Mouse (Mus musculus) embryonic stem cell, embryonic (primary cell): ENCODE data around the gene Dmpk.

Experiments
- CTCF ChIA-PET, 4 experiments: fragments of 300-600 bp in 2 of 4; fragments of 350-600 bp in 2 of 4; sonication (Branson Sonifier 250); formaldehyde crosslinking; loops; one replicate each; lab custom pipeline; 2022; ENCODE audit warnings: inconsistent platforms in 2 of 4; lab: Charles Lee
- POLR2A ChIA-PET, 4 experiments: fragments of 300-600 bp in 2 of 4; fragments of 350-600 bp in 2 of 4; sonication (Branson Sonifier 250); formaldehyde crosslinking; loops; one replicate each; lab custom pipeline; 2022; ENCODE audit warnings: antibody characterized with exemption in 4 of 4, inconsistent platforms in 1 of 4; lab: Charles Lee

Gene Dmpk

DNA sequence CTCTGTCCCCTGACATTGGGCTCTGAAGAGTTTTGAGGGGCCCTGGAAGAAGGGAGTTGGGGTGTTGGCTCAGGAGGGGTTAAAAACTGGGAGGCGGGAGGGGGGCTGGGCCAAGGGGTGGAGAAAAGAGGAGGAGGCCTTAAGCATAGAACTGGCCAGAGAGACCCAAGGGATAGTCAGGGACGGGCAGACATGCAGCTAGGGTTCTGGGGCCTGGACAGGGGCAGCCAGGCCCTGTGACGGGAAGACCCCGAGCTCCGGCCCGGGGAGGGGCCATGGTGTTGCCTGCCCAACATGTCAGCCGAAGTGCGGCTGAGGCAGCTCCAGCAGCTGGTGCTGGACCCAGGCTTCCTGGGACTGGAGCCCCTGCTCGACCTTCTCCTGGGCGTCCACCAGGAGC, at the start of gene Dmpk:
Gene Dmpk (plus strand): TSS at position 149 of the 400 bp plus-strand sequence.
- CTCF ChIA-PET, result interaction anchor here (0.7 to 15.2 kb wide), 9 partner anchors 9 to 316 kb away, joined by 3 to 356 read pairs (median 4); partner anchors contain the start of gene Dmwd (in 1 of the 4)
- POLR2A ChIA-PET, result interaction anchor here in 3 of 4 experiments (0.6 to 18.1 kb wide), 11 partner anchors 7 to 209 kb away, joined by 3 to 172 read pairs (median 4); partner anchors contain the start of genes Six5 (in 2 of the 3), Dmwd (in 1 of the 3) and Fbxo46 (in 1 of the 3)

- CTCF ChIA-PET, result interaction anchor here in 2 of 4 experiments (1.5 to 2.3 kb wide), 2 partner anchors 9 to 10 kb away, joined by 5 to 7 read pairs; partner anchors contain the start of gene Rsph6a (in 2 of the 2)
Measured at GRCm38 (mm10) chr7:19044616-19045015, 39.0 kb upstream of the Dmpk start.

DNA sequence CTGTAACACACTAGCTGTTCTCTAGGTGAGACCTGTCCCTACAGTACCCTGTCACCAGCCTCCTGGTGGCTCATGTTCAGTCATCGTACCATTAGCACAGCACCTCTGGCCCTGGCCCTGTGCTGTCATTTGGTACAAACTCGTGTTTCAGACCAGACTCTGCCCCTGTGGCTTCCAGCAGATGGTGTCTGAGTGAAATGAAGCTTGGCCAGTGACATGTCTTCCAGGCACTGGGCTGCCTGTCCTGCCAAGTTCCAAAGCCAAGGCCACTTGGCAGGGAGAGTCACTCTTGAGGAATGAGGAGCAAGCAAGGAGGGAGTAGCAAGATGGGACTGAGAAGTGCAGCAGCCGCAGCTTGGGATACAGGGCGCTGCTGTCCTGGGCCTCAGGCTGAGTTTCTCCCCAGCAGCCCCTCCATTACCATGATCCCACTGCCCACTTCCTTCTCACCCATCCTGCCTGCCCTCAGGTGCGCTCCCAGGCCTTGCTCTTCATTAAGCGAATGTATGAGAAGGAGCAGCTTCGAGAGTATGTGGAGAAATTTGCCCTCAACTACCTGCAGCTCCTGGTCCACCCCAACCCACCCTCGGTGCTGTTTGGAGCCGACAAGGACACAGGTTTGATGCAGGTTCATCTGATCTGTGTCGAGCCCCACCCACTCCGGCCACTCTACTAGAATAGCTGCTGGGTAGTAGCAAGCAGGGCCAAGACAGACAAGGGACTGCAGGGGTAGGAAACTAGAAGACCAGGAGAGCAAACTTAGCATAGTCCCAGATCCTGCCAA, 37.2 kb upstream of the Dmpk start:
- POLR2A ChIA-PET, result interaction anchor here in 3 of 4 experiments (0.6 to 1.9 kb wide), 8 partner anchors 8 to 47 kb away, joined by 3 to 8 read pairs (median 4); partner anchors contain the start of gene Rsph6a (in 2 of the 3)
- CTCF ChIA-PET, result interaction anchor here (0.6 to 2.3 kb wide), 6 partner anchors 8 to 717 kb away, joined by 3 to 7 read pairs (median 4); partner anchors contain the start of gene Rsph6a (in 2 of the 4)

More at GRCm38 (mm10) chr7:19044616-19045015, 39.0 kb upstream of the Dmpk start:
- POLR2A ChIA-PET, result interaction anchor here in 1 of 4 experiments (1.0 to 1.9 kb wide), 4 partner anchors 9 to 47 kb away, joined by 3 to 8 read pairs (median 4); partner anchors contain the start of gene Rsph6a

GRCm38 (mm10) chr7:19048006-19048527, 35.6 kb upstream of the Dmpk start:
- ChIA-PET CTCF (interaction anchor here in 2 of 4 experiments (0.6 to 1.2 kb wide), 2 partner anchors 18 to 45 kb away, joined by 3 to 4 read pairs; no protein-coding TSS in a partner anchor), POLR2A (interaction anchor here in 2 of 4 experiments (1.3 to 1.5 kb wide), 4 partner anchors 8 to 46 kb away, joined by 3 to 5 read pairs (median 3); no protein-coding TSS in a partner anchor)

GRCm38 (mm10) chr7:19049252-19049651, 34.4 kb upstream of the Dmpk start:
- ChIA-PET CTCF (interaction anchor here in 1 of 4 experiments (1.0 kb wide), 1 partner anchor 69 kb away, joined by 3 read pairs; the partner anchor contains the start of gene Gm4969), POLR2A (interaction anchor here in 3 of 4 experiments (0.6 to 1.4 kb wide), 4 partner anchors 9 to 653 kb away, joined by 3 to 4 read pairs (median 3); no protein-coding TSS in a partner anchor)

DNA sequence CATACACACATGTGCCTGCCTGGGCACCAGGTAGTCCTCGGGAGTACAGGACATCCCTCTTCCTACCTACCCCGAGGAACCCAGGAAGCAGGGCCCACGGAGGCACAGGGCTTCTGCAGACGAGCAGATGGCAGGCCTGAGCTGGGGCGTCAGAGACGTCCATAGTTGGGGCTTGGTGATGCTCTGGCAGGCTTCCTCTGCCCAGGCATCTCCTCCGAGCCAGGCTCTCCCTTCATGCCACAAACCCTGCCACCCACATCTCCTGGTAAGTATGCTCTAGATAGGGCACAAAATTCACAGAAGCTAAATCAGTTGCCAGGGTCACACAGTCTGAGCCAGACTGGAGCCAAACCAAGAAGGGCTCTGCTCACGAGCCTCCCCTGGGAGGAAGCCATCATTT, 33.5 kb upstream of the Dmpk start:
- ChIA-PET POLR2A (interaction anchor here in 1 of 4 experiments (0.9 kb wide), 1 partner anchor 39 kb away, joined by 3 read pairs; no protein-coding TSS in a partner anchor), CTCF (interaction anchor here in 3 of 4 experiments (0.6 to 1.1 kb wide), 3 partner anchors 19 to 103 kb away, joined by 3 read pairs; no protein-coding TSS in a partner anchor)

- ChIA-PET CTCF (interaction anchor here in 1 of 4 experiments (1.1 kb wide), 1 partner anchor 18 kb away, joined by 3 read pairs; no protein-coding TSS in a partner anchor), POLR2A (interaction anchor here in 3 of 4 experiments (0.6 to 3.6 kb wide), 3 partner anchors 14 to 378 kb away, joined by 3 to 12 read pairs (median 6); no protein-coding TSS in a partner anchor)
Measured at GRCm38 (mm10) chr7:19051161-19051560, 32.5 kb upstream of the Dmpk start.

GRCm38 (mm10) chr7:19052345-19053135, 31.1 kb upstream of the Dmpk start:
- ChIA-PET CTCF (interaction anchor here in 3 of 4 experiments (0.7 to 2.2 kb wide), 6 partner anchors 14 to 40 kb away, joined by 3 to 33 read pairs (median 4); no protein-coding TSS in a partner anchor), POLR2A (interaction anchor here in 3 of 4 experiments (1.0 to 3.6 kb wide), 12 partner anchors 9 to 176 kb away, joined by 3 to 23 read pairs (median 4); partner anchors contain the start of gene Six5 (in 2 of the 3))

DNA sequence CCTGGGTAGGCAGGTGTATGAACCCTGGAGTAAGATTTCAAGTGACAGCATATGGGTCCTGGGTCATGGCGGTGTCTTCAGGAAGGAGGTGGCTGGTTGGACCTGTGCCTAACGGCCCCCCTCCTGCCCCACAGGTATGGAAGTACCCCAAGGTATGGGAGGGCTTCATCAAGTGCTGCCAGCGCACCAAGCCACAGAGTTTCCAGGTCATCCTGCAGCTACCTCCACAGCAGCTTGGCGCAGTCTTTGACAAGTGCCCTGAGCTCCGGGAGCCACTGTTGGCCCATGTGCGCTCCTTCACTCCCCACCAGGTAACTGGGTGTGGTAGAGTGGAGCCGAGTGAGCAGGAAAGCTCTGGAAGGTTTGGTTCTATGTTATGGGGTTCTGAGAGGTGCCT, 30.5 kb upstream of the Dmpk start:
- ChIA-PET CTCF (interaction anchor here (1.0 to 2.2 kb wide), 15 partner anchors 12 to 146 kb away, joined by 3 to 33 read pairs (median 5); no protein-coding TSS in a partner anchor), POLR2A (interaction anchor here in 3 of 4 experiments (1.0 to 3.6 kb wide), 16 partner anchors 9 to 176 kb away, joined by 3 to 23 read pairs (median 4); partner anchors contain the start of gene Six5 (in 2 of the 3))

GRCm38 (mm10) chr7:19054047-19054776, 29.4 kb upstream of the Dmpk start, which contains the start of gene Rsph6a:
Rsph6a (plus strand) TSS chr7:19054690.
- ChIA-PET CTCF (interaction anchor here (0.6 to 2.2 kb wide), 72 partner anchors 9 to 477 kb away, joined by 3 to 33 read pairs (median 5); partner anchors contain the start of genes Dmwd (in 1 of the 4), Foxa3 (in 1 of the 4), Gm4969 (in 1 of the 4) and Mypop (in 1 of the 4)), POLR2A (interaction anchor here (0.6 to 3.6 kb wide), 38 partner anchors 8 to 770 kb away, joined by 3 to 23 read pairs (median 4); partner anchors contain the start of genes Six5 (in 3 of the 4), Fbxo46 (in 2 of the 4), Dmpk (in 1 of the 4) and Foxa3 (in 1 of the 4))

DNA sequence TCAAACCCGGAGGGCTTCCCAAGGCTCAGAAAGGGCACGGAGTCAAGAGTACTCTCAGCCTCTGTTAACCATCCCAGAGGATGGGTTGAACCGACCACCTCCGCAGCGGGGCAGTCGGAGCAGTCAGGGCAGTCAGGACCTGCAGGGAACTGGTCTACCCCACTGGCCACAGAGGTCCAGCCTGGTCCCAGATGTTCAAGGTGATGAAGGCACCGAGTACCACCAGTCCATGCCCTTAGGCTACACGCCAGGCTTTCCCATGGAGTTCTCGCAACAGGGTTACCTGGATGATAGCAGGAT, 28.9 kb upstream of the Dmpk start:
- CTCF ChIA-PET, result interaction anchor here (0.6 to 2.2 kb wide), 56 partner anchors 9 to 476 kb away, joined by 3 to 33 read pairs (median 5); partner anchors contain the start of genes Dmwd (in 1 of the 4), Foxa3 (in 1 of the 4), Gm4969 (in 1 of the 4) and Pglyrp1 (in 1 of the 4)

DNA sequence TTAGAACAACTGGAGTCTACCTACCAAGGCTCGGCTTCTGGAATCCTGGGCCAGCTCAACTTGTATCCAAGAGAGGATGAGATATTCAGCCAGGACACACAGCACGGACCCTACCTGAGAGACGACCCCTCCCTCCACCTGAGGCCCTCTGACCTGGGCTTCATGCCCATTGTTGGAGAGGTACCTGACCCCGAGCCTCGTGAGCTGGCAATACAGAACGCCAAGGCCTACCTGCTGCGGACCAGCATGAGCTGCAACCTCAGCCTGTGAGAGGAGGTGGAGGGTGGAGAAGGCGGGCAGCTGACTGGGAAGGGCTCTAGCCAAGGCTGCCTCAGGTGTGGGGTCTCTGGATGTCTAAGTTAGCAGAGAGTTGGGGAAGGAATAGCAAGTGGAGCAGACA, 28.5 kb upstream of the Dmpk start:
- POLR2A ChIA-PET, result interaction anchor here in 3 of 4 experiments (0.5 to 2.8 kb wide), 7 partner anchors 9 to 85 kb away, joined by 3 to 23 read pairs (median 4); partner anchors contain the start of genes Fbxo46 (in 1 of the 3), Foxa3 (in 1 of the 3) and Six5 (in 1 of the 3)
- CTCF ChIA-PET, result interaction anchor here (0.6 to 1.9 kb wide), 7 partner anchors 12 to 59 kb away, joined by 3 to 11 read pairs (median 4); partner anchors contain the start of gene Foxa3 (in 1 of the 4)

More for the DNA sequence above, 28.9 kb upstream of the Dmpk start:
- POLR2A ChIA-PET, result interaction anchor here (0.5 to 3.6 kb wide), 21 partner anchors 9 to 161 kb away, joined by 3 to 23 read pairs (median 3); partner anchors contain the start of genes Six5 (in 3 of the 4), Fbxo46 (in 2 of the 4) and Foxa3 (in 1 of the 4)

GRCm38 (mm10) chr7:19057405-19057804, 26.2 kb upstream of the Dmpk start:
- ChIA-PET POLR2A (interaction anchor here in 3 of 4 experiments (0.6 to 2.1 kb wide), 4 partner anchors 8 to 74 kb away, joined by 3 to 5 read pairs (median 3); no protein-coding TSS in a partner anchor), CTCF (interaction anchor here in 3 of 4 experiments (0.8 to 1.3 kb wide), 4 partner anchors 7 to 11 kb away, joined by 3 to 4 read pairs (median 3); no protein-coding TSS in a partner anchor)

DNA sequence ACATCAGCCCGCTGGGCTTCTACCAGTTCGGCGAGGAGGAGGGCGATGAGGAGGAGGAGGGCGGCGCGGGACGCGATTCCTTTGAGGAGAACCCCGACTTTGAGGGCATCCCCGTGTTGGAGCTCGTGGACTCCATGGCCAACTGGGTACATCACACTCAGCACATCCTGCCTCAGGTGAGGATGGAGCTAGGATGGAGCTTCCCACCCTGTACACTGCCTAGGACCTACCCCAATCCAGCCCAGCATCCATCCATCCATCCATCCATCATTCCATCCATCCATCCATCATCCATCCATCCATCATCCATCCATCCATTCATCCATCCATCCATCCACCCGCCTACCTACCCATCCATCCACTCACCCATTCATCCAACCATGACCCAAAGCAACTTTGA, 17.8 kb upstream of the Dmpk start:
- ChIA-PET POLR2A (interaction anchor here in 2 of 4 experiments (1.0 to 4.2 kb wide), 7 partner anchors 10 to 28 kb away, joined by 3 to 21 read pairs (median 8); partner anchors contain the start of genes Dmwd (in 1 of the 2), Rsph6a (in 1 of the 2) and Six5 (in 1 of the 2)), CTCF (interaction anchor here (0.7 to 18.8 kb wide), 8 partner anchors 7 to 61 kb away, joined by 3 to 356 read pairs (median 4); partner anchors contain the start of genes Dmpk (in 1 of the 4), Rsph6a (in 1 of the 4) and Six5 (in 1 of the 4))

DNA sequence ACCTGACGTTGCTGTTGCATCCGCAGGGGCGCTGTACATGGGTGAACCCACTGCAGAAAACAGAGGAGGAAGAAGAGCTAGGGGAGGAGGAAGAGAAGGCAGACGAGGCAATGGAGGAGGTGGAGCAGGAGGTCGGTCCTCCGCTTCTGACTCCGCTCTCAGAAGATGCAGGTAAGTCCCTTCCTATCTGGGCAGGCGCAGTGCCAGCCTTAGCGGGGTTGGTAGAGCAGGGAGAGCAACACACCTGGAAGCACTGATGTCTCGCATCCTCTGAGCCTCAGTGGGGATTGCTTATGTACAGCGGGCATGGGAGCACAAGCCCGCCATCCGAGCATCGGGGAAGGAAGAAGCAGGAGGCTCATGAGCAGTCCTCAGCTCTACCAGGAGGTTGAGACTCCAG, 16.6 kb upstream of the Dmpk start:
- POLR2A ChIA-PET, result interaction anchor here in 3 of 4 experiments (0.6 to 4.2 kb wide), 10 partner anchors 9 to 62 kb away, joined by 3 to 21 read pairs (median 8); partner anchors contain the start of genes Dmwd (in 1 of the 3), Gm4969 (in 1 of the 3), Rsph6a (in 1 of the 3) and Six5 (in 1 of the 3)
- CTCF ChIA-PET, result interaction anchor here (0.5 to 18.8 kb wide), 14 partner anchors 9 to 60 kb away, joined by 3 to 356 read pairs (median 4); partner anchors contain the start of genes Dmwd (in 2 of the 4), Rsph6a (in 2 of the 4), Dmpk (in 1 of the 4) and Six5 (in 1 of the 4)
